ENCODE assay signal across 23 mouse cellular contexts in the genomic region with DNA sequence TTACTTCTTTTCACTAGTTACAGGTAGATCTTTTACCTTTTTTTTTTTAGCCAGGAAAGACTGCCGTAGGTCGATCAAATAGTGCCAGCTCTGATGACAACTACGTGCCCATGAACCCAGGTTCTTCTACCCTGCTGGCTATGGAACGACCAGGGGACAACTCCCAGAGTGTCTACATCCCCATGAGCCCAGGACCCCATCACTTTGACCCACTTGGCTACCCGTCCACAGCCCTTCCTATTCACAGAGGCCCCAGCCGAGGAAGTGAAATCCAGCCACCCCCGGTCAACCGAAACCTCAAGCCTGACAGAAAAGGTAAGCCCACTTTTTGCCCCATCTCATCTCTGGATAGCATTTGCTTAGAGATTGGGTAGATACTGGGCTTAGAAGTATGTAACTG. TPM values are rescaled to one million over a fixed set of nuclear protein-coding genes. Genes with fewer than 3 reads are reported as not detected.
DNase-seq lines count a peak whose midpoint lies in the region; ATAC-seq and TF ChIP-seq lines count a peak whose summit lies in the region.
"Had no signal": no experiment of that assay in that cellular context is flagged by ENCODE, and none has a peak within 500 bp of the region (broad histone marks: within the 10 kb centered on the region; RNA-seq: fewer than 3 reads in every experiment).

No protein-coding gene starts in this region.

- H3K36me3 ChIP-seq in liver, postnatal 0 days (replicated peaks; ENCODE audit: insufficient read depth, low read length) = peaks cover 17% of the 10 kb centered on the region; the same call in 1 of the 2 replicates
- 0 out of 2 replicates have a peak, but pooled peaks cover 8% of the 10 kb centered on the region for H3K36me3 ChIP-seq in limb, embryonic 10.5 days

- no peaks in the 10 kb centered on the region for H3K27me3 ChIP-seq in liver, postnatal 0 days (ENCODE audit: insufficient read depth, low read length)
- no peaks in the 10 kb centered on the region for H3K27me3 ChIP-seq in limb, embryonic 10.5 days (ENCODE audit: low read depth, poor library complexity, severe bottlenecking)
- H3K27me3 ChIP-seq: embryonic facial prominence, embryonic 15.5 days; kidney, embryonic 15.5 days; liver, embryonic 13.5 days; midbrain, embryonic 12.5 days had no signal

- TF ChIP-seq EP300 in liver, postnatal 0 days (IDR thresholded peaks at IDR 0.05; ENCODE audit: low read depth) = no peak

- no peaks in the 10 kb centered on the region for H3K9me3 ChIP-seq in liver, postnatal 0 days (ENCODE audit: low read length)
- H3K9me3 ChIP-seq in limb, embryonic 10.5 days (replicated peaks) = no peaks in the 10 kb centered on the region
- H3K9me3 ChIP-seq: embryonic facial prominence, embryonic 10.5 days; embryonic facial prominence, embryonic 15.5 days; kidney, embryonic 15.5 days; liver, embryonic 13.5 days; midbrain, embryonic 12.5 days had no signal

- no peak for TF ChIP-seq CTCF in liver, postnatal 0 days (IDR thresholded peaks at IDR 0.05; ENCODE audit: low read depth)

- H3K4me3 ChIP-seq in liver, postnatal 0 days (ENCODE audit: low read depth, low read length) = no peak overlapping the region
- H3K4me3 ChIP-seq in limb, embryonic 10.5 days = no peak overlapping the region
- H3K4me3 ChIP-seq: embryonic facial prominence, embryonic 10.5 days; embryonic facial prominence, embryonic 15.5 days; gastrocnemius, adult 2 months; kidney, embryonic 15.5 days; layer of hippocampus, adult 2 months; liver, embryonic 13.5 days; midbrain, embryonic 12.5 days had no signal

- WGBS in liver, postnatal 0 days (ENCODE audit: insufficient replicate concordance) = 79% methylated on average over 8 of the region's 8 CpGs
- WGBS in limb, embryonic 10.5 days = 87% methylated on average over 8 of the region's 8 CpGs

- no peak for ATAC-seq in liver, postnatal 0 days
- ATAC-seq: CD4-positive, CD25-positive, alpha-beta regulatory T cell, adult 4 months; forebrain, embryonic 14.5 days; hindbrain, embryonic 16.5 days had no signal

- peak; percentile 3 for DNase-seq in gastrocnemius, postnatal 25 days
- DNase-seq in gastrocnemius, postnatal 14 days = no peak
- DNase-seq in liver, postnatal 0 days = peak; percentile 10
- DNase-seq in liver = no peak
- peak; percentile 2 for DNase-seq in ovary, postnatal 36 days (ENCODE audit: low spot score)
- DNase-seq in ovary, postnatal 10 days (ENCODE audit: low spot score) = no peak
- DNase-seq in limb, embryonic 10.5 days (ENCODE audit: low spot score) = peak; percentile 18
- DNase-seq: cerebellum, adult 8-10 months; gastrocnemius, adult 2 months; kidney, postnatal 25 days; liver, embryonic 13.5 days; lung, embryonic 14.5 days; right cerebral cortex, postnatal 4 days; thymus, postnatal 14 days had no signal

- no peak overlapping the region for H3K27ac ChIP-seq in liver, postnatal 0 days (ENCODE audit: low read depth)
- H3K27ac ChIP-seq in limb, embryonic 10.5 days = no peak overlapping the region
- H3K27ac ChIP-seq: embryonic facial prominence, embryonic 10.5 days; embryonic facial prominence, embryonic 15.5 days; gastrocnemius, adult 2 months; kidney, embryonic 15.5 days; layer of hippocampus, adult 2 months; liver, embryonic 13.5 days; midbrain, embryonic 12.5 days had no signal

- H3K4me2 ChIP-seq in liver, postnatal 0 days (ENCODE audit: low read depth, low read length) = no peak overlapping the region
- H3K4me2 ChIP-seq: embryonic facial prominence, embryonic 15.5 days; heart, embryonic 11.5 days; kidney, embryonic 15.5 days; liver, embryonic 13.5 days; lung, embryonic 14.5 days; midbrain, embryonic 12.5 days had no signal

- intact Hi-C loops in gastrocnemius, postnatal 14 days (cut with DNase I; ENCODE audit: low total_unique reads) = no loop called here

- H3K9ac ChIP-seq in liver, postnatal 0 days (replicated peaks) = no peak overlapping the region
- H3K9ac ChIP-seq: embryonic facial prominence, embryonic 15.5 days; kidney, embryonic 15.5 days; liver, embryonic 13.5 days; lung, embryonic 14.5 days; midbrain, embryonic 12.5 days had no signal

- H3K4me1 ChIP-seq in liver, postnatal 0 days (ENCODE audit: insufficient read depth) = no peaks in the 10 kb centered on the region
- no peaks in the 10 kb centered on the region for H3K4me1 ChIP-seq in limb, embryonic 10.5 days
- H3K4me1 ChIP-seq: embryonic facial prominence, embryonic 10.5 days; embryonic facial prominence, embryonic 15.5 days; kidney, embryonic 15.5 days; midbrain, embryonic 12.5 days had no signal

RNA-seq across cellular contexts. Expression of gene Usp35, which starts 30.5 kb away (rescaled TPM):
- total RNA-seq in gastrocnemius, postnatal 25 days (2021) = 1 to 10 TPM in 1 of 2 experiments, under 1 TPM in 1; 1.00 to 1.2 TPM
- under 1 TPM; 0.75 to 0.76 TPM for total RNA-seq in gastrocnemius, postnatal 14 days (2021)
- 0.14 and 0.18 TPM in 2 replicates for polyA plus RNA-seq in liver, postnatal 0 days (2015; fragmentation: Nextera tagmentation; extraction: Ambion mirVana)
- 1.6 and 2.0 TPM in 2 replicates for polyA plus RNA-seq in limb, embryonic 10.5 days (2016; fragmentation: Nextera tagmentation; extraction: Ambion mirVana)

RNA-seq across cellular contexts. Expression of gene Kctd21, which starts 30.8 kb away (rescaled TPM):
- 1 to 10 TPM; 2.9 to 3.8 TPM for total RNA-seq in gastrocnemius, postnatal 25 days (2021)
- total RNA-seq in gastrocnemius, postnatal 14 days (2021) = 1 to 10 TPM; 1.9 to 2.3 TPM
- polyA plus RNA-seq in liver, postnatal 0 days (2015; fragmentation: Nextera tagmentation; extraction: Ambion mirVana) = 1.1 and 1.2 TPM in 2 replicates
- 3.5 and 4.2 TPM in 2 replicates for polyA plus RNA-seq in limb, embryonic 10.5 days (2016; fragmentation: Nextera tagmentation; extraction: Ambion mirVana)

Comparison
In these comparisons a context has a peak if more than half of its experiments do, and no peak if none do; other contexts are left out.
1. DNase-seq: peak in gastrocnemius, postnatal 25 days (single experiment), liver, postnatal 0 days (single experiment), ovary, postnatal 36 days (single experiment) and limb, embryonic 10.5 days (single experiment); none in gastrocnemius, postnatal 14 days (single experiment), liver (single experiment) and ovary, postnatal 10 days (single experiment).